Mouse (Mus musculus) neural tube, embryonic 11.5 days (tissue): ENCODE measurements at regions not wholly inside any gene's neighbourhood (a gene's known extent, or its start where the extent isn't known, plus 50 kb on each side); places are given as distances from the start of the nearest gene placed in this dataset.
A peak's percentile ranks its signal among the peaks of the same experiment; 100 is the strongest.

ENCODE experiments used
- ATAC-seq: fragments of 200-750 bp; cut with Nextera tagmentation; 2 replicates; pipeline ENCODE4 v1.8.0; 2017; ENCODE audit warnings: moderate number of reproducible peaks, mild to moderate bottlenecking, moderate TSS enrichment, moderate library complexity; ENCODE audit not compliant: insufficient read depth, low FRiP score, low TSS enrichment
- DNase-seq: peaks from one replicate; pipeline ENCODE4 v3.0.0-alpha.2; 2015; ENCODE audit warnings: low spot score
- H3K27ac ChIP-seq: fragments of 300-500 bp; sonication (generic); 2 replicates; pipeline ENCODE4 v1.5.1; 2014; ENCODE audit warnings: low read depth, mild to moderate bottlenecking, low read length
- H3K27me3 ChIP-seq: fragments of 300-500 bp; sonication (generic); 2 replicates; pipeline ENCODE4 v1.6.1; 2014; ENCODE audit warnings: mild to moderate bottlenecking, low read length, mixed read lengths; ENCODE audit not compliant: control insufficient read depth, insufficient read depth
- H3K36me3 ChIP-seq: fragments of 300-500 bp; sonication (generic); 2 replicates; pipeline ENCODE4 v1.6.1; 2014; ENCODE audit warnings: mild to moderate bottlenecking, low read length, moderate library complexity, mixed read lengths; ENCODE audit not compliant: control insufficient read depth, insufficient read depth
- H3K4me1 ChIP-seq: fragments of 300-500 bp; sonication (generic); 2 replicates; pipeline ENCODE4 v1.6.1; 2014; ENCODE audit warnings: low read length, mixed read lengths; ENCODE audit not compliant: control insufficient read depth, insufficient read depth
- H3K4me2 ChIP-seq: fragments of 300-500 bp; sonication (generic); 2 replicates; pipeline ENCODE4 v1.6.1; 2014; ENCODE audit warnings: low read depth, mild to moderate bottlenecking, moderate library complexity
- H3K4me3 ChIP-seq: fragments of 300-500 bp; sonication (generic); 2 replicates; pipeline ENCODE4 v1.5.1; 2014; ENCODE audit warnings: low read depth, low read length
- H3K9ac ChIP-seq: fragments of 300-500 bp; sonication (generic); 2 replicates; pipeline ENCODE4 v1.6.1; 2014; ENCODE audit warnings: mild to moderate bottlenecking, low read length
- H3K9me3 ChIP-seq: fragments of 300-500 bp; sonication (generic); 2 replicates; pipeline ENCODE4 v1.6.1; 2016; ENCODE audit warnings: low read length; ENCODE audit not compliant: control insufficient read depth
- WGBS: fragments of 180-500 bp; shearing (Covaris S2); extraction: QIAGEN DNeasy Blood & Tissue Kit; methylation state at CpG from one replicate; pipeline ENCODE4 v1.1.7; 2014; 5-methylcytosine and 5-hydroxymethylcytosine counted together

GRCm38 (mm10) chr19:24622776-24623175 is 51.0 kb upstream of the Tmem252 start:
- Histone ChIP-seq H3K9ac (no peak overlapping the region), H3K4me2 (no peak overlapping the region), H3K4me3 (no peak overlapping the region), H3K9me3 (no peaks in the 10 kb centered on the region), H3K27ac (no peak overlapping the region), H3K4me1 (no peaks in the 10 kb centered on the region), H3K27me3 (no peaks in the 10 kb centered on the region), H3K36me3 (no peaks in the 10 kb centered on the region)
- ATAC-seq, result no peak
- no peak for DNase-seq
- WGBS, result 95% methylated on average over 9 of the region's 9 CpGs

- no peaks in the 10 kb centered on the region for H3K4me1 ChIP-seq
- no peak overlapping the region for H3K9ac ChIP-seq
- no peak for ATAC-seq
- H3K36me3 ChIP-seq, result no peaks in the 10 kb centered on the region
- WGBS, result 79% methylated on average over 4 of the region's 4 CpGs
- H3K4me2 ChIP-seq, result no peak overlapping the region
- no peak for DNase-seq
- no peak overlapping the region for H3K27ac ChIP-seq
- no peak overlapping the region for H3K4me3 ChIP-seq
- H3K27me3 ChIP-seq, result no peaks in the 10 kb centered on the region
- H3K9me3 ChIP-seq, result no peaks in the 10 kb centered on the region
These were observed 51.5 kb upstream of the Tmem252 start for GRCm38 (mm10) chr19:24622309-24622708.

- Histone ChIP-seq H3K4me2 (no peak overlapping the region), H3K36me3 (no peaks in the 10 kb centered on the region), H3K9me3 (no peaks in the 10 kb centered on the region), H3K4me1 (no peaks in the 10 kb centered on the region), H3K27ac (no peak overlapping the region), H3K9ac (no peak overlapping the region), H3K4me3 (no peak overlapping the region), H3K27me3 (no peaks in the 10 kb centered on the region)
- WGBS, result 32% methylated on average over 8 of the region's 8 CpGs
- DNase-seq, result peak; percentile 79
- peak; percentile 67; the same call in 1 of the 2 replicates for ATAC-seq
These were observed 52.1 kb upstream of the Tmem252 start for GRCm38 (mm10) chr19:24621610-24622220.

- ATAC-seq, result no peak
- Histone ChIP-seq H3K4me2 (no peak overlapping the region), H3K4me3 (no peak overlapping the region), H3K4me1 (no peaks in the 10 kb centered on the region), H3K27me3 (no peaks in the 10 kb centered on the region), H3K27ac (no peak overlapping the region), H3K9ac (no peak overlapping the region), H3K9me3 (no peaks in the 10 kb centered on the region), H3K36me3 (no peaks in the 10 kb centered on the region)
- no peak for DNase-seq
- 89% methylated on average over 7 of the region's 7 CpGs for WGBS
These were observed 58.0 kb upstream of the Tmem252 start for GRCm38 (mm10) chr19:24615762-24616310.

- DNase-seq (no peak), ATAC-seq (no peak)
- H3K4me3 ChIP-seq, result no peak overlapping the region
- H3K27me3 ChIP-seq, result no peaks in the 10 kb centered on the region
- no peaks in the 10 kb centered on the region for H3K9me3 ChIP-seq
- no peak overlapping the region for H3K27ac ChIP-seq
- H3K4me2 ChIP-seq, result no peak overlapping the region
- H3K4me1 ChIP-seq, result no peaks in the 10 kb centered on the region
- no peaks in the 10 kb centered on the region for H3K36me3 ChIP-seq
- 84% methylated on average over 3 of the region's 3 CpGs for WGBS
- no peak overlapping the region for H3K9ac ChIP-seq
These were observed 52.2 kb upstream of the Pip5k1b start for GRCm38 (mm10) chr19:24607884-24608283.

- ATAC-seq, result no peak
- Histone ChIP-seq H3K4me2 (no peak overlapping the region), H3K27ac (no peak overlapping the region), H3K27me3 (no peaks in the 10 kb centered on the region), H3K4me3 (no peak overlapping the region), H3K36me3 (no peaks in the 10 kb centered on the region), H3K9ac (no peak overlapping the region), H3K9me3 (no peaks in the 10 kb centered on the region), H3K4me1 (no peaks in the 10 kb centered on the region)
- DNase-seq, result peak; percentile 23
- 79% methylated on average over 5 of the region's 5 CpGs for WGBS
These were observed 50.8 kb upstream of the Pip5k1b start for GRCm38 (mm10) chr19:24606390-24606976.
